Mouse (Mus musculus): ENCODE measurements around the gene Gm42674. TPM values are rescaled to one million over a fixed set of nuclear protein-coding genes. Genes with fewer than 3 reads are reported as not detected.

Gm42674 gene
- polyA plus RNA-seq, 1 experiment from 2014 or later: not detected

DNA sequence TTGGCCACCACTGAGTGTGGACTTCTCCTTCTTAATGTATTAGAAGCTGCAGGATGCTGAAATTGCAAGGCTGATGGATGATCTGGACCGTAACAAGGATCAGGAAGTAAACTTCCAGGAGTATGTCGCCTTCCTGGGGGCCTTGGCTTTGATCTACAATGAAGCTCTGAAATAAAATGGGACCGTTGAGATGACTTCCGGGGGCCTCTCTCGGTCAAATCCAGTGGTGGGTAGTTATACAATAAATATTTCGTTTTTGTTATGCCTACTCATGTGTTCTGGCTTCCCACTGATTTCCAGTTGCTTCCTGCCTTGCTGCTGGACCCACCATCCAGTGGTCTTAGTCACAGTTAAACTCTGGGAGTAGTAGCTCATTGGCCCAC, 12.4 kb downstream of the Gm42674 start:
- Histone ChIP-seq H3K4me3 (no peak overlapping the region), H3K36me3 (no peaks in the 10 kb centered on the region), H3K4me1 (peaks cover 13% of the 10 kb centered on the region), H3K9me3 (replicated peaks) (no peaks in the 10 kb centered on the region), H3K27me3 (ENCODE audit: low read depth, poor library complexity, severe bottlenecking) (peaks cover 14% of the 10 kb centered on the region), H3K27ac (replicated peaks) (no peak overlapping the region)
- no peak for DNase-seq (ENCODE audit: low spot score)
- 95% methylated on average over 6 of the region's 6 CpGs for whole genome bisulfite sequencing

DNA sequence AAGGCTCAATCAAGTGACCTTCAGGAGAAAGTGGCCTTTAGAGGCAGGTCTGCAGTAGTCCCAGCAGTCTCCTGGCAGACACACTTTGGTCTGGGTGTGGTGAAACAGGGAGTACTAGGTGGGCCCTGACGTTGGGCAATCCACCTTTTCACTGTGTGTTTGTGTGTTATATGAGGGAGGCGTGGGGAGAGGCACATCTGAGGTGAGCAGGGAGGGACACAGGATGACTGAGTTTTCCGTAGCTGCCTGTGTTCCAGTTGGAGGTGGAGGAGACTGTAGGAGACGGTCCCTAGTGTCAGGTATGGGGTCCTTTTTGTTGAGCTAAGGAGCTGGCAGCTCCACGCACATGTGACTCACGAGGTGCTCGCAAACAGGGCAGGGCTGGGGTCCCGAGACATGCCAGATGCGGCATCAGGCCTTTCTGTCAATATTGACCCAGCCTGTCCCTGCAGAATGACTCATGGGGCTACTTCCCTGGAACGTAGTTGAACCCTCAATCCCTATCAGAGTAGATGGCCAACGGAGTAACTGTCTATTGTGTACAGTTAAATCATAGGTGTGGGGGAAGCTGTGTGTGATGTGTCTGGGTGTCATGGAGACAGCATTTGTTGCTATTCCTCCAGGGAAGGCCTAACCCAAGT, 13.0 kb downstream of the Gm42674 start:
- no peak for DNase-seq (ENCODE audit: low spot score)

DNA sequence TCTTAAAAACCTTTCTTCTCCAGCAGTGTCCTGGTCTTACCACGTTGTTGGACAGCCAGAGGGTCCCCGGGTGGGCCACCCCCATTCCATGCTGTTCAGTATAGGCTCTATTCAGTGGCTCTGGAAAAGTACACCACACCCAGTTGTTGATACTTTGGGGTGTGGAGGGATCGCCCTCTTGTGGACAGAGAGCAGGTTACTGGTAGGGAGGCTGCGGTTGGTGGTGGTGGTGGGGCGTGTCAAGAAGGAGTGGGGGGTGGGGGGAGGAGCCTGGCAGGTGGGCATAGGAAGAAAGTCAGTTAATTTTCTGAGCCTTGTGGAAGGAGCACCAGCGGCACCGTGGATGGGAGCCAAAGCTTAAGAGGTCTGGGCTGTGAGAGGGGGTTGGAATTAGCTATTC, 13.7 kb downstream of the Gm42674 start:
- H3K9me3 ChIP-seq (replicated peaks): no peaks in the 10 kb centered on the region
- peak; percentile 53 for DNase-seq (ENCODE audit: low spot score)
- H3K27ac ChIP-seq (replicated peaks): no peak overlapping the region
- peaks cover 14% of the 10 kb centered on the region for H3K27me3 ChIP-seq (ENCODE audit: low read depth, poor library complexity, severe bottlenecking)
- H3K4me1 ChIP-seq: peaks cover 13% of the 10 kb centered on the region
- no peak overlapping the region for H3K4me3 ChIP-seq
- H3K36me3 ChIP-seq: no peaks in the 10 kb centered on the region
- 11% methylated on average over 7 of the region's 7 CpGs for WGBS

More for the DNA sequence above, 13.0 kb downstream of the Gm42674 start:
- peaks cover 14% of the 10 kb centered on the region for H3K27me3 ChIP-seq (ENCODE audit: low read depth, poor library complexity, severe bottlenecking)
- no peak overlapping the region for H3K27ac ChIP-seq (replicated peaks)
- no peak overlapping the region for H3K4me3 ChIP-seq
- peaks cover 13% of the 10 kb centered on the region for H3K4me1 ChIP-seq
- H3K9me3 ChIP-seq (replicated peaks): no peaks in the 10 kb centered on the region
- 82% methylated on average over 11 of the region's 11 CpGs for WGBS
- no peaks in the 10 kb centered on the region for H3K36me3 ChIP-seq

DNA sequence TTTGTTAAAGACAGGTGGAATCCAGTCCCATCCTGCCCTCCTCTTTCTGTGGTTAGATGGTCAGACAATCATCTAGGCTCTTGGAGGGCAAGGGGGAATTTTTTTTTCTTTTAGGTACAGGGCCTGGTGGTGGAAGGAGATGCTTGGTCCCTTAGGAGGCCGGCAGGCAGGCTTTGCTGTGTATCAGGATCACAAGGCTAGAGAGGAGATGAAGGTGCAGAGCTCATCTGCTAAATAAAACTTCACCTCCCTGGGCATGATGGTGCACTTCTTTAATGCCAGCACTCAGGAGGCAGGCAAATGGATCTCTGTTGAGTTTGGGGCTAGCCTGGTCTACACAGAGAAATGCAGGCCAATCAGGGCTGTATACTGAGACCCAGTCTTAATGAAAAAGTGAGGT, 14.2 kb downstream of the Gm42674 start:
- H3K4me1 ChIP-seq: peaks cover 13% of the 10 kb centered on the region
- no peaks in the 10 kb centered on the region for H3K9me3 ChIP-seq (replicated peaks)
- no peak overlapping the region for H3K27ac ChIP-seq (replicated peaks)
- DNase-seq (ENCODE audit: low spot score): no peak
- WGBS: 88% methylated on average over 1 of the region's 1 CpGs
- peaks cover 14% of the 10 kb centered on the region for H3K27me3 ChIP-seq (ENCODE audit: low read depth, poor library complexity, severe bottlenecking)
- H3K36me3 ChIP-seq: no peaks in the 10 kb centered on the region
- H3K4me3 ChIP-seq: no peak overlapping the region

DNA sequence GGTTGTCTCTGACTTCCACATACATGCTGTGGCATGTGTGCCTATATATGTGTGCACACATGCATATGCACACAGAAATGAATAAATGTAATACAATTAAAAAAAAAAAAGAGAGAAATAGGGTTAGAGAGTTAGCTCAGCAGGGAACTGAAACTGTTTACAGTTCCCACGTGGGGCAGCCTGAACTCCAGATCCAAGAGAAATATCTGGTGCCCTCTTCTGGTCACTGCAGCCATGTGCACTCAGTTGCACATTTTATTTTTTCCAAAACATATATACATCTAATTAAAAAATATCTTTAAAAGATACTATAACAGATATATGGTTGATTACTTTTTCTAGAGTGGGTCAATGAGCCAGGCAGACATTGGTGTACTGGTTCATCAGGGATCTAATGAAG, 15.9 kb downstream of the Gm42674 start:
- Histone ChIP-seq H3K36me3 (no peaks in the 10 kb centered on the region), H3K4me1 (peaks cover 11% of the 10 kb centered on the region), H3K4me3 (no peak overlapping the region), H3K27me3 (ENCODE audit: low read depth, poor library complexity, severe bottlenecking) (peaks cover 14% of the 10 kb centered on the region), H3K9me3 (replicated peaks) (no peaks in the 10 kb centered on the region), H3K27ac (replicated peaks) (no peak overlapping the region)
- WGBS: 21% methylated on average over 1 of the region's 1 CpGs
- DNase-seq (ENCODE audit: low spot score): no peak

DNA sequence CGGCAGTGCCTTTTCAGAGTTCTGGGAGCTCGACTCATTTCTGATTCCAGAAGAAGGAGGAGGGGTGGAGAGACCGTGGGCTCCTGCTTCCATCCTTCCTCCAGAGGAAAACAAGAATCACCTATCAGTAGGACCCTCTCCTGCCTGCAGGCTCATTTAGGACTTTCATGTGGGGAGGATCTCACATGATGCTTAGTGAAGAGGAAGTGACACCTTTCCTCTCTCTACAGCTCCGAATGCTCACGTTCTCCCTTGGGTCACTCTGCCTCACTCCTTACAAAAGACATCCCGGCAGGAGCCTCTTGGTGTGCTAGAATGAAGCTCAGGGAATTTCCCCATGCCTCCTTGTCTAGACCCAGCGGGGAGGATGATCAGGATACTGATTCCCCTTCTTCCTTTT, 19.8 kb downstream of the Gm42674 start:
- WGBS: 50% methylated on average over 7 of the region's 7 CpGs
- Histone ChIP-seq H3K4me1 (peaks cover 23% of the 10 kb centered on the region), H3K9me3 (replicated peaks) (no peaks in the 10 kb centered on the region), H3K36me3 (no peaks in the 10 kb centered on the region), H3K27ac (replicated peaks) (no peak overlapping the region), H3K4me3 (no peak overlapping the region), H3K27me3 (ENCODE audit: low read depth, poor library complexity, severe bottlenecking) (no peaks in the 10 kb centered on the region)
- no peak for DNase-seq (ENCODE audit: low spot score)

DNA sequence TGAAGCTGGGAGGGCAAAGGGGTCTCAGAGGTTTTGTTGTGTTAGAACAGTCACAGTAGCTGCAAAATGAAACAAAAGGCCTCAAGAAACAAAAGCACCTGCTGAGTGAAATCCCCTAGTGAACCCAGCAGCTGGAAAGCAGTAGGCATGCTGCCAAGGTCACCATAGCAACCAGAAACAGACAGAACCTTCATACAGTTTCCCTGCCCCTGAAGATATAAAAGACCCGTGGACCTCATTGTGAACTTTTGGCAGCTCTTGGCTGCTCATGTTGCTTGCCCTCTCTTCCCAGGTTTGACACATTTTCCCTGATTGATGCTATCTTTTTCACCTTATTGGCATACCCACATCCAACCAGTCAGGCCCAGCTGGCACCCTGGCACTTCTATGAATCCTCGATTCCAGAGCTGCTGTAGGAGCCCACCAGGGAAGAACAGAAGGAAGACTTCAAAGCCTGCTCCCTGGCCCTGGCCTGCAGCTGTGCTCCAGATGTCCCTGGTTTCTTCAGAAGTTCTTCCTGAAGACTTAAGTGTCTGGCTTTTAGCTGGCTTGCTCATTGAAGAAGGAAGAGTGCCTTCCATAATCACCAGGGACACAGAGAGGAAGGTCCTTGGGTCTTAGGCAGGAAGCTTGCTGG, 21.8 kb downstream of the Gm42674 start:
- Histone ChIP-seq H3K27ac (replicated peaks) (peak overlapping the region; percentile 49), H3K4me3 (no peak overlapping the region), H3K36me3 (no peaks in the 10 kb centered on the region), H3K9me3 (replicated peaks) (no peaks in the 10 kb centered on the region), H3K27me3 (ENCODE audit: low read depth, poor library complexity, severe bottlenecking) (no peaks in the 10 kb centered on the region), H3K4me1 (peaks cover 23% of the 10 kb centered on the region)
- DNase-seq (ENCODE audit: low spot score): peak; percentile 31
- WGBS: 20% methylated on average over 2 of the region's 2 CpGs

DNA sequence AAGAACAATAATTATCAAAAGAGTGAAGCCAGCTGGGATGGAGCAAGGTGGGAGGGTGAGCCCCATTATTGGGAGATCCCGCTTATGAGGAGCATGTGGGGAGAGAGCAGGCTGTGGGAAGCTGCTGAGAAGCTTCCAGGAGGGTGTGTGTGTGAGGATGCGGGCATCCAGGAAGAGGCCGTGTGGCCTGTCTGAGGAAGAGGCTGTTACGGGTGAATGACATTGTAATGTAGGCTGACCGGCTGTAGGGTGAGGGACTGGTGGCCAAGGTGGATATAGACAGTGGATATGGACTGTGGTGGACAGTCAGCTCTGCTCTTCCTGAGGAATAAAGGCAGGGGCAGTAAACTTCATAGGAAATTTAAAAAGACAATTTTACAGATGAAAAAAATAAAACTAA, 23.8 kb downstream of the Gm42674 start:
- H3K27me3 ChIP-seq (ENCODE audit: low read depth, poor library complexity, severe bottlenecking): no peaks in the 10 kb centered on the region
- 84% methylated on average over 5 of the region's 5 CpGs for WGBS
- no peak for DNase-seq (ENCODE audit: low spot score)

DNA sequence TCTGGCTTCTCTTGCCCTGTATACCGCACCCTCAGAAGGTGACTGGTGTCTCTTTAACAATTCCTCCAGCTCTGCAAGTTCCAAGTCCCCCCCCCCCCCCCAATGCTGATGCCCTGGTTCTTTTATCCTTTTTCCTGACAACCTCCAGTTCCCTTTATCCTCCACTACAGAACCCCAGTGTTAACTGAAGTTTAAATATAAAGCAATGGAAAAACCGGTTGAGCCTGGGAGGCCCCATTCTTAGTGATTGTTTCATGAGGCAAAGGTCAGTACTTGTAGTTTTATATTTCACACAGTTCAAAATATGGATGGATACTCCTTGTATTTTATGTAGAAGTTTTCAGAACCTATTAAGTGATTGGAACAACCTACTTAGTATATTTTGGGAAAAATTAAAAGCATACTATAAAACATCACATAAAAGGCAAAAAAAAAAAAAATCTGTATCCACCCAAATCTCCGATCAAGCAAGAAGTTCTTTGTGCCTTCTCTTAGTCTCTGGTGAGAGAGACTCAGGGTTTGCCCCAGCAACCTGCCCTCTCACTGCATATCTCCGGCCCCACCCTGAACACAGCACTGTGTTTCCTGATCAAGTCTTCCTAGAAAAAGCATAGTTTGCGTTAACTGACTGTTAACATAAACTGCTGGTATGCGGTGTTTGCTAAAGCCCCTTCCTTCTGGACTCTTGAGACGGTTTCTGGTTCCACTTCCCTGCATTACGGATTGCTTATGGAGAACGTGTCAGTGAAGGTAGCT, 24.7 kb downstream of the Gm42674 start:
- no peak overlapping the region for H3K4me3 ChIP-seq
- 79% methylated on average over 9 of the region's 9 CpGs for WGBS

More for the DNA sequence above, 23.8 kb downstream of the Gm42674 start:
- H3K36me3 ChIP-seq: no peaks in the 10 kb centered on the region
- peaks cover 23% of the 10 kb centered on the region for H3K4me1 ChIP-seq
- no peak overlapping the region for H3K27ac ChIP-seq (replicated peaks)
- H3K4me3 ChIP-seq: no peak overlapping the region
- no peaks in the 10 kb centered on the region for H3K9me3 ChIP-seq (replicated peaks)

DNA sequence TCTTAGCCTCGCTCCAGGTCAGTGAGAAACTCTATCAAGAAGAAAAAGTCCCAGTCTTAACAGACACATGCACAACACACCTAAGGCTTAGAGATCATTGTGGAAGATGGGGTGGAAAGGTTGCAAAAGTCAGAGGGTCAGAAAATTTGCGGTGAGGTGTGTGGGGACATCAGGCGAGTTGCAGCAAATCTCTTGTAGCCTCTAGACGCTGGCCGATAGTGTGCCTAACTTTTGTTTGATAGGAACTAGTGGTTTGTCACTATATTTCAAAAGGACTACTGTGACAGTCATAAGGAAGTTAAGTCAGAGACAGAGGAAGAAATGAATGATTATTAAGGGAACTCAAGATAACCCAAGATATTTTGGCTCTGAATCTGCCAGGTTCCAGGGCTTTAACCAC, 25.7 kb downstream of the Gm42674 start:
- H3K4me1 ChIP-seq: peaks cover 23% of the 10 kb centered on the region

More for the DNA sequence above, 24.7 kb downstream of the Gm42674 start:
- Histone ChIP-seq H3K27ac (replicated peaks) (peak overlapping the region; percentile 42; the same call in 1 of the 2 replicates), H3K9me3 (replicated peaks) (no peaks in the 10 kb centered on the region), H3K4me1 (peaks cover 23% of the 10 kb centered on the region), H3K27me3 (ENCODE audit: low read depth, poor library complexity, severe bottlenecking) (no peaks in the 10 kb centered on the region), H3K36me3 (no peaks in the 10 kb centered on the region)
- DNase-seq (ENCODE audit: low spot score): no peak

DNA sequence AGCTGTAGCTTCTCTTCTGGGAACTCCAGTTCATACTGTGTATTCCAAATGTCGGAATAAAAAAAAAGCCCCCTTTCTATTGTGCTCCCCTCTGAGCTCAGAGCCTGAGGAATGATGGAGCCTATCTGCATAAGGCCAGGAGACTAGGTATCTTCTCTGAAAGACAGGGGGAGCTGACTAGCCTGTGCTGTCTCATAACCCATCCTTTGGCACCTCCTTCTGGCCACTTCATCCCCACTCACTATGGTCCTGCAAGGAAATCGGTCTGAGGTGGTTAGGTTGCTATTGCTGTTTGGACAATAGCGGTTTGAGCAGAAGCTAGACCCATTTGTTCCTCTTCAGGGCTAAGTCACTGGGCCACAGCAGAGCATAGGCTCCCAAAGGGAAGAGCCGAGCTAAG, 26.1 kb downstream of the Gm42674 start:
- H3K36me3 ChIP-seq: no peaks in the 10 kb centered on the region
- DNase-seq (ENCODE audit: low spot score): no peak
- no peaks in the 10 kb centered on the region for H3K27me3 ChIP-seq (ENCODE audit: low read depth, poor library complexity, severe bottlenecking)
- H3K4me1 ChIP-seq: peaks cover 21% of the 10 kb centered on the region
- WGBS: 60% methylated on average over 4 of the region's 4 CpGs
- no peaks in the 10 kb centered on the region for H3K9me3 ChIP-seq (replicated peaks)
- no peak overlapping the region for H3K4me3 ChIP-seq
- no peak overlapping the region for H3K27ac ChIP-seq (replicated peaks)

More for the DNA sequence above, 25.7 kb downstream of the Gm42674 start:
- Histone ChIP-seq H3K27me3 (ENCODE audit: low read depth, poor library complexity, severe bottlenecking) (no peaks in the 10 kb centered on the region), H3K27ac (replicated peaks) (no peak overlapping the region), H3K4me3 (no peak overlapping the region), H3K36me3 (no peaks in the 10 kb centered on the region), H3K9me3 (replicated peaks) (no peaks in the 10 kb centered on the region)
- no peak for DNase-seq (ENCODE audit: low spot score)
- 93% methylated on average over 5 of the region's 5 CpGs for WGBS

DNA sequence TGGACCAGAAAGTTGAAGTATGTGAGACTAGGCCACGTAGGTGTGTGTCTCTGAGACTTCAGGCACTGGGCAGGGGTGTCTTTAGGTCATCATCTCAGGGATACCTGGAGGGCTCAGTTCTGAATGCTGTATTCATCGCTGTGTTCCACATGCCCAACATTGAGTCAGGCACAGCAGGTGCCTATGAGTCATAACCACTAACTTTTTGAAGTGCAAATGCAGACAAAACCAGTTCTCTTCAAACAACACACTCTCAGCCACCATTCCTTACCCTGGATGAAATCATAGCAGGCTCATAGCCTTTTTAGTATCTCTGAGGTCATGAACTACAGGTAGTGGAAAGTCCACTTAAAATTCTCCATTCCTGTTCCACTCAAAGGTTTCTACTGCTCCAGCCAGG, 27.6 kb downstream of the Gm42674 start:
- DNase-seq (ENCODE audit: low spot score): no peak
- H3K27me3 ChIP-seq (ENCODE audit: low read depth, poor library complexity, severe bottlenecking): no peaks in the 10 kb centered on the region
- H3K4me1 ChIP-seq: peaks cover 7% of the 10 kb centered on the region
- WGBS: 80% methylated on average over 2 of the region's 2 CpGs
- no peak overlapping the region for H3K4me3 ChIP-seq
- H3K36me3 ChIP-seq: no peaks in the 10 kb centered on the region
- H3K27ac ChIP-seq (replicated peaks): no peak overlapping the region
- H3K9me3 ChIP-seq (replicated peaks): no peaks in the 10 kb centered on the region

DNA sequence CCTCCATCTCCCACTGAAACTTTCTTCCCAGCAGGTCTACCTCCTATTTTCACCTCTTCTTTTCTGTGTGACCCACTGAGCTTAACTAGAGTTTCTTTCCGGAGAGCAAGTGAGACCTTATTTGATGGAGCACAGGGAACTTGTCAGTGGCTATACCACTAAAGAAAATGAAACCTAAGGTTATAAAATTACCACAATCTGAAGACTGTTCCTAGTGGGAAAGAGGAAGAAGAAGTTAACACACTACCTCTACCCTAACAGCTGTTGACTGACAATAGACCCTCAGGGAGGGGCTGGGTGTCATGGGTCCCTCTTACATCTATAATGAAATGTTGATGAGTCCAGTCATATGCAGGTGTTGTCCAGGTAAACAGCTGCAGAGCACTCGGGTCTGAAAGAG, 30.3 kb downstream of the Gm42674 start:
- H3K4me1 ChIP-seq: no peaks in the 10 kb centered on the region
- DNase-seq (ENCODE audit: low spot score): no peak
- H3K36me3 ChIP-seq: no peaks in the 10 kb centered on the region
- no peaks in the 10 kb centered on the region for H3K27me3 ChIP-seq (ENCODE audit: low read depth, poor library complexity, severe bottlenecking)
- H3K9me3 ChIP-seq (replicated peaks): no peaks in the 10 kb centered on the region
- no peak overlapping the region for H3K4me3 ChIP-seq
- H3K27ac ChIP-seq (replicated peaks): no peak overlapping the region
- WGBS: 84% methylated on average over 2 of the region's 2 CpGs

All from midbrain, embryonic 10.5 days (tissue).